14 mouse cellular contexts compared by ENCODE assay signal in the genomic region with DNA sequence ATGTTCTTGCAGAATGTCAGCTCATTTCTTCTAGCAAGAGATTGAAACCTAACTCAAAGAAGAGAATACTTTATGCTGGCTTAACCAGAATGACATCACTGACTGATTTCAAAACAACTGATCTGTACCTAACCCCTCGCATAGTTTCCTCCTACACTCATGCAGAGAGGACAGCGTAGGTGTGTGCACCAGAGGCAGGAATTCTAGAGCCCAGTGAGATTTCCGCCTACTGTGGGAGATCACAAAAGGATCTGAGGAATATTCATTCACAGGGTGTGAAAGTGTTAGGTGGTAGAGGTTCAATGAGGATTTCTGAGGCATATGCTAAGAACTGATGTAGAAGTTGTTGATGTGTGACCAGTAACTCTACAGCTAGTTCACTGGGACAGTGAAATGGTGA.
"Had no signal": no experiment of that assay in that cellular context is flagged by ENCODE, and none has a peak within 500 bp of the region (broad histone marks: within the 10 kb centered on the region; RNA-seq: fewer than 3 reads in every experiment).

No protein-coding gene starts in this region.

- DNase-seq: kidney, adult 8-10 months; kidney, postnatal 10 days; kidney, postnatal 36 days; layer of hippocampus, postnatal 36 days; liver, embryonic 13.5 days; lung, adult 2 months; thymus, adult 2 months; thymus, postnatal 14 days; thymus, postnatal 4 days had no signal

- H3K36me3 ChIP-seq: kidney, embryonic 15.5 days; liver, embryonic 13.5 days; midbrain, embryonic 13.5 days had no signal

- H3K4me2 ChIP-seq: kidney, embryonic 15.5 days; liver, embryonic 13.5 days; midbrain, embryonic 13.5 days had no signal

- H3K4me3 ChIP-seq: kidney, embryonic 15.5 days; left cerebral cortex, adult 2 months; liver, embryonic 13.5 days; midbrain, embryonic 13.5 days had no signal

- H3K27me3 ChIP-seq: kidney, embryonic 15.5 days; liver, embryonic 13.5 days; midbrain, embryonic 13.5 days had no signal

- H3K4me1 ChIP-seq: kidney, embryonic 15.5 days; liver, embryonic 13.5 days; midbrain, embryonic 13.5 days had no signal

- H3K9me3 ChIP-seq: kidney, embryonic 15.5 days; liver, embryonic 13.5 days had no signal

- H3K9ac ChIP-seq: kidney, embryonic 15.5 days; liver, embryonic 13.5 days; midbrain, embryonic 13.5 days had no signal

- ATAC-seq: midbrain, embryonic 13.5 days; midbrain, embryonic 16.5 days had no signal

- H3K27ac ChIP-seq: kidney, embryonic 15.5 days; left cerebral cortex, adult 2 months; liver, embryonic 13.5 days; macrophage; midbrain, embryonic 13.5 days had no signal
